Mouse (Mus musculus): ENCODE results near the gene Tor4a.

GRCm38 (mm10) chr2:25238106-25238505, 41.4 kb upstream of the Tor4a start:
- TF ChIP-seq CTCF (IDR thresholded peaks at IDR 0.05; ENCODE audit: borderline replicate concordance, insufficient read depth, low read depth, low read length) (no peak), POLR2A (IDR thresholded peaks at IDR 0.05; ENCODE audit: borderline replicate concordance, insufficient read depth, low read length) (no peak)

Data from cerebellum, adult 2 months (tissue).